Mouse (Mus musculus): ENCODE results near the gene Grin2c.

Grin2c gene

GRCm38 (mm10) chr11:115267061-115267883, at the start of gene Grin2c:
Gene Grin2c, minus strand, starts transcription at chr11:115267243.
- DNase-seq (ENCODE audit: low spot score in 2 of 2): no peak

- DNase-seq (ENCODE audit: low spot score in 2 of 2): no peak
Observed at GRCm38 (mm10) chr11:115314249-115314648, 47.2 kb upstream of the Grin2c start.

GRCm38 (mm10) chr11:115308781-115309180, 41.7 kb upstream of the Grin2c start:
- DNase-seq (ENCODE audit: low spot score in 2 of 2): no peak

- no peak for DNase-seq (ENCODE audit: low spot score in 2 of 2)
Observed at GRCm38 (mm10) chr11:115306863-115307262, 39.8 kb upstream of the Grin2c start, which contains the start of gene Otop2. Gene Otop2, plus strand, starts transcription at chr11:115307163.

GRCm38 (mm10) chr11:115303167-115303566, 36.1 kb upstream of the Grin2c start:
- DNase-seq (ENCODE audit: low spot score in 2 of 2): no peak

- DNase-seq (ENCODE audit: low spot score in 2 of 2): no peak
Observed at GRCm38 (mm10) chr11:115301351-115301750, 34.3 kb upstream of the Grin2c start.

- DNase-seq (ENCODE audit: low spot score in 2 of 2): no peak
Observed at GRCm38 (mm10) chr11:115300745-115301144, 33.7 kb upstream of the Grin2c start.

- no peak for DNase-seq (ENCODE audit: low spot score in 2 of 2)
Observed at GRCm38 (mm10) chr11:115298160-115298559, 31.1 kb upstream of the Grin2c start.

GRCm38 (mm10) chr11:115297214-115297826, 30.3 kb upstream of the Grin2c start, which contains the start of gene Fads6:
Gene Fads6, minus strand, starts transcription at chr11:115297663.
- DNase-seq (ENCODE audit: low spot score in 2 of 2): peak; percentile 63 to 82

GRCm38 (mm10) chr11:115296471-115297210, 29.6 kb upstream of the Grin2c start:
- no peak for DNase-seq (ENCODE audit: low spot score in 2 of 2)

GRCm38 (mm10) chr11:115295939-115296338, 28.9 kb upstream of the Grin2c start:
- DNase-seq (ENCODE audit: low spot score in 2 of 2): no peak

GRCm38 (mm10) chr11:115292631-115293375, 25.8 kb upstream of the Grin2c start:
- DNase-seq (ENCODE audit: low spot score in 2 of 2): no peak

GRCm38 (mm10) chr11:115291503-115291902, 24.5 kb upstream of the Grin2c start:
- DNase-seq (ENCODE audit: low spot score in 2 of 2): no peak

- no peak for DNase-seq (ENCODE audit: low spot score in 2 of 2)
Observed at GRCm38 (mm10) chr11:115290919-115291318, 23.9 kb upstream of the Grin2c start.

GRCm38 (mm10) chr11:115290314-115290713, 23.3 kb upstream of the Grin2c start:
- DNase-seq (ENCODE audit: low spot score in 2 of 2): no peak

- no peak for DNase-seq (ENCODE audit: low spot score in 2 of 2)
Observed at GRCm38 (mm10) chr11:115289885-115290284, 22.8 kb upstream of the Grin2c start.

- DNase-seq (ENCODE audit: low spot score in 2 of 2): no peak
Observed at GRCm38 (mm10) chr11:115288305-115288704, 21.3 kb upstream of the Grin2c start.

GRCm38 (mm10) chr11:115287386-115287785, 20.3 kb upstream of the Grin2c start:
- peak in 1 of 2 experiments; percentile 57 for DNase-seq (ENCODE audit: low spot score in 2 of 2)

GRCm38 (mm10) chr11:115286201-115286993, 19.4 kb upstream of the Grin2c start:
- peak in 1 of 2 experiments; percentile 35 for DNase-seq (ENCODE audit: low spot score in 2 of 2)

GRCm38 (mm10) chr11:115285282-115285681, 18.2 kb upstream of the Grin2c start:
- DNase-seq (ENCODE audit: low spot score in 2 of 2): no peak

Data from left cerebral cortex, adult 9 months (tissue).